Mouse (Mus musculus) cerebellum, adult 2 months (tissue): Measurements from ENCODE around the gene Cst9. TPM values are rescaled to one million over a fixed set of nuclear protein-coding genes. Genes with fewer than 3 reads are reported as not detected.

ENCODE experiments used
- DNase-seq, 2 experiments: peaks; one replicate each; pipeline ENCODE4 v3.0.0; 2021
- H3K27ac ChIP-seq: fragments of 200-500 bp; 2 replicates; pipeline ENCODE4 v1.5.1; 2012; ENCODE audit warnings: low read length, control low read depth, inconsistent platforms; ENCODE audit not compliant: insufficient read depth
- H3K27me3 ChIP-seq: fragments of 200-500 bp; 2 replicates; pipeline ENCODE4 v1.6.1; 2012; ENCODE audit warnings: inconsistent platforms, mild to moderate bottlenecking, low read length, moderate library complexity; ENCODE audit not compliant: control insufficient read depth, insufficient read depth
- H3K4me1 ChIP-seq: fragments of 200-500 bp; 2 replicates; pipeline ENCODE4 v1.6.1; 2011; ENCODE audit warnings: low read length; ENCODE audit not compliant: control insufficient read depth, insufficient read depth
- H3K4me3 ChIP-seq: fragments of 200-500 bp; replicated peaks from 2 replicates; pipeline ENCODE3; 2011; ENCODE audit warnings: mild to moderate bottlenecking, low read depth, low read length, control low read depth; ENCODE audit not compliant: insufficient read depth
- CTCF ChIP-seq: fragments of 200-500 bp; IDR thresholded peaks from 2 replicates; pipeline ENCODE4 v1.5.1; 2011; ENCODE audit warnings: low read depth, mild to moderate bottlenecking, control low read depth, low read length, moderate library complexity, borderline replicate concordance; ENCODE audit not compliant: insufficient read depth
- POLR2A ChIP-seq: fragments of 200-500 bp; IDR thresholded peaks from 2 replicates; pipeline ENCODE4 v1.6.1; 2011; ENCODE audit warnings: low read length, control low read depth, borderline replicate concordance; ENCODE audit not compliant: insufficient read depth
- WGBS: fragments of 180-500 bp; shearing (Covaris S2); methylation state at CpG from one replicate; pipeline ENCODE4 v1.1.7; 2018; 5-methylcytosine and 5-hydroxymethylcytosine counted together
- polyA plus RNA-seq: library from polyadenylated mRNA; depleted of rRNA; stranded (reverse); fragments of >200 nt; gene quantifications from 2 replicates; pipeline ENCODE4 v1.2.3, GENCODE M21; 2012

Gene Cst9
- polyA plus RNA-seq, 1 experiment = not detected

- 85% methylated on average over 2 of the region's 2 CpGs for WGBS
Observed at GRCm38 (mm10) chr2:148839224-148839623, 4.3 kb downstream of the Cst9 start.

GRCm38 (mm10) chr2:148851116-148851906 lies 16.4 kb downstream of the Cst9 start:
- WGBS = 28% methylated on average over 8 of the region's 8 CpGs
- H3K27ac ChIP-seq = no peak overlapping the region
- TF ChIP-seq POLR2A (no peak), CTCF (peak; percentile 50; the same call in 1 of the 2 replicates)

More at GRCm38 (mm10) chr2:148839224-148839623, 4.3 kb downstream of the Cst9 start:
- no peaks in the 10 kb centered on the region for H3K27me3 ChIP-seq
- H3K4me3 ChIP-seq = no peak overlapping the region
- no peak for DNase-seq
- TF ChIP-seq POLR2A (no peak), CTCF (no peak)
- H3K4me1 ChIP-seq = no peaks in the 10 kb centered on the region
- no peak overlapping the region for H3K27ac ChIP-seq

GRCm38 (mm10) chr2:148856630-148857400 lies 21.9 kb downstream of the Cst9 start:
- H3K27ac ChIP-seq = no peak overlapping the region
- no peaks in the 10 kb centered on the region for H3K4me1 ChIP-seq
- no peaks in the 10 kb centered on the region for H3K27me3 ChIP-seq
- H3K4me3 ChIP-seq = no peak overlapping the region
- TF ChIP-seq CTCF = no peak
- TF ChIP-seq POLR2A = no peak
- 58% methylated on average over 8 of the region's 8 CpGs for WGBS
- DNase-seq = no peak

More at GRCm38 (mm10) chr2:148851116-148851906, 16.4 kb downstream of the Cst9 start:
- H3K4me1 ChIP-seq = no peaks in the 10 kb centered on the region
- no peak overlapping the region for H3K4me3 ChIP-seq
- H3K27me3 ChIP-seq = no peaks in the 10 kb centered on the region
- peak; percentile 70 to 71 for DNase-seq

GRCm38 (mm10) chr2:148857506-148857905 lies 22.6 kb downstream of the Cst9 start:
- H3K27me3 ChIP-seq = no peaks in the 10 kb centered on the region
- 85% methylated on average over 4 of the region's 4 CpGs for WGBS
- no peak overlapping the region for H3K27ac ChIP-seq
- no peaks in the 10 kb centered on the region for H3K4me1 ChIP-seq
- H3K4me3 ChIP-seq = no peak overlapping the region
- no peak for TF ChIP-seq POLR2A
- TF ChIP-seq CTCF = no peak
- DNase-seq = no peak

GRCm38 (mm10) chr2:148860993-148861392 lies 26.0 kb downstream of the Cst9 start:
- no peak overlapping the region for H3K4me3 ChIP-seq
- no peak overlapping the region for H3K27ac ChIP-seq
- 55% methylated on average over 4 of the region's 4 CpGs for WGBS
- TF ChIP-seq CTCF (no peak), POLR2A (no peak)
- DNase-seq = no peak
- no peaks in the 10 kb centered on the region for H3K27me3 ChIP-seq
- no peaks in the 10 kb centered on the region for H3K4me1 ChIP-seq

GRCm38 (mm10) chr2:148861693-148862092 lies 26.7 kb downstream of the Cst9 start:
- DNase-seq = peak in 1 of 2 experiments; percentile 17
- no peaks in the 10 kb centered on the region for H3K27me3 ChIP-seq
- H3K4me3 ChIP-seq = no peak overlapping the region
- TF ChIP-seq CTCF (no peak), POLR2A (no peak)
- no peaks in the 10 kb centered on the region for H3K4me1 ChIP-seq
- H3K27ac ChIP-seq = no peak overlapping the region

GRCm38 (mm10) chr2:148864966-148865365 lies 30.0 kb downstream of the Cst9 start, which contains the start of gene 9230104L09Rik:
Gene 9230104L09Rik (minus strand): TSS chr2:148865038.
- WGBS = 64% methylated on average over 2 of the region's 2 CpGs

More at GRCm38 (mm10) chr2:148864966-148865365, 30.0 kb downstream of the Cst9 start, which contains the start of gene 9230104L09Rik:
- no peak for DNase-seq
- Histone ChIP-seq H3K4me1 (no peaks in the 10 kb centered on the region), H3K4me3 (no peak within 1 kb of the TSS), H3K27ac (no peak within 1 kb of the TSS), H3K27me3 (no peaks in the 10 kb centered on the region)
- TF ChIP-seq POLR2A (no peak), CTCF (no peak)
